Mouse (Mus musculus) ES-Bruce4 (cell line): ENCODE data around the gene Stra6. TPM values are rescaled to one million over a fixed set of nuclear protein-coding genes. Genes with fewer than 3 reads are reported as not detected.

Experiments used
- H3K27ac ChIP-seq: 2 replicates; pipeline ENCODE4 v1.5.1; 2012; ENCODE audit warnings: low read length, inconsistent platforms; ENCODE audit not compliant: insufficient read depth
- H3K27me3 ChIP-seq: 2 replicates; pipeline ENCODE4 v1.6.1; 2012; ENCODE audit warnings: mild to moderate bottlenecking, low read length, inconsistent platforms; ENCODE audit not compliant: control insufficient read depth, poor library complexity, insufficient read depth, severe bottlenecking
- H3K36me3 ChIP-seq: 2 replicates; pipeline ENCODE4 v1.6.1; 2012; ENCODE audit warnings: inconsistent platforms, mild to moderate bottlenecking, low read length, moderate library complexity; ENCODE audit not compliant: control insufficient read depth, poor library complexity, insufficient read depth, severe bottlenecking
- H3K4me1 ChIP-seq: one replicate; pipeline ENCODE4 v1.8.1; 2011; ENCODE audit warnings: low read length; ENCODE audit not compliant: control insufficient read depth, insufficient read depth
- H3K4me3 ChIP-seq: 2 replicates; pipeline ENCODE4 v1.5.1; 2011; ENCODE audit warnings: low read depth, mild to moderate bottlenecking, low read length
- H3K9ac ChIP-seq: 2 replicates; pipeline ENCODE4 v1.6.1; 2012; ENCODE audit warnings: low read depth, mild to moderate bottlenecking, inconsistent platforms; ENCODE audit not compliant: poor library complexity, severe bottlenecking
- H3K9me3 ChIP-seq: replicated peaks from 2 replicates; pipeline ENCODE4 v1.6.1; 2012; ENCODE audit warnings: mild to moderate bottlenecking, low read length, inconsistent platforms; ENCODE audit not compliant: control insufficient read depth, poor library complexity, insufficient read depth, severe bottlenecking
- CTCF ChIP-seq: IDR thresholded peaks from one replicate; pipeline ENCODE4 v1.8.1; 2011; ENCODE audit warnings: low read depth, low read length
- EP300 ChIP-seq: IDR thresholded peaks from 2 replicates; pipeline ENCODE4 v1.6.1; 2011; ENCODE audit warnings: low read depth, low read length; ENCODE audit not compliant: insufficient read depth
- POLR2A ChIP-seq: IDR thresholded peaks from one replicate; pipeline ENCODE4 v1.8.1; 2011; ENCODE audit warnings: low read length; ENCODE audit not compliant: insufficient read depth
- polyA plus RNA-seq: library from polyadenylated mRNA; stranded (reverse); fragments of >200 nt; gene quantifications from 2 replicates; pipeline ENCODE4 v1.2.4, GENCODE M21; 2011; ENCODE audit warnings: low read depth; ENCODE audit not compliant: missing spikeins, insufficient read depth, insufficient read length

Stra6 gene
- polyA plus RNA-seq, 1 experiment, result 0.36 TPM

DNA sequence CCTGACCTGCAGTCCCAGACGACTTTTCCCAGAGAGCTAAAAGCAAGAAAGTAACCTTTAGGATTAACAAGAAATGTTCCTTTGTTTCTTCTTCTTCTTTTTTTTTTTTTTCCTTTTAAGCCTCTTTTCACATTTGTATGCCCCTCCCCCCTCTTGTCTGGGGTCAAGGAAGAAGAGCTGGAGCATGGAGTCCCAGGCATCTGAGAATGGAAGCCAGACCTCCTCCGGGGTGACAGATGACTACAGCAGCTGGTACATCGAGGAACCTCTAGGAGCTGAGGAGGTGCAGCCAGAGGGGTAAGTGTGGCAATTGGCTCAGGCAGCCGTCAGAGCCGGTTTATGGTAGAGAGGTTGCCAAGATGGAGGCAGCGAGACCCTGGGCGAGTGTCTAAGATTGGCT is 71.3 kb downstream of the Stra6 start:
- H3K27me3 ChIP-seq, result no peaks in the 10 kb centered on the region
- no peak overlapping the region for H3K4me3 ChIP-seq
- TF ChIP-seq POLR2A (no peak), EP300 (no peak), CTCF (no peak)
- H3K9me3 ChIP-seq, result no peaks in the 10 kb centered on the region
- no peaks in the 10 kb centered on the region for H3K36me3 ChIP-seq
- no peak overlapping the region for H3K9ac ChIP-seq
- H3K4me1 ChIP-seq, result no peaks in the 10 kb centered on the region
- H3K27ac ChIP-seq, result no peak overlapping the region

DNA sequence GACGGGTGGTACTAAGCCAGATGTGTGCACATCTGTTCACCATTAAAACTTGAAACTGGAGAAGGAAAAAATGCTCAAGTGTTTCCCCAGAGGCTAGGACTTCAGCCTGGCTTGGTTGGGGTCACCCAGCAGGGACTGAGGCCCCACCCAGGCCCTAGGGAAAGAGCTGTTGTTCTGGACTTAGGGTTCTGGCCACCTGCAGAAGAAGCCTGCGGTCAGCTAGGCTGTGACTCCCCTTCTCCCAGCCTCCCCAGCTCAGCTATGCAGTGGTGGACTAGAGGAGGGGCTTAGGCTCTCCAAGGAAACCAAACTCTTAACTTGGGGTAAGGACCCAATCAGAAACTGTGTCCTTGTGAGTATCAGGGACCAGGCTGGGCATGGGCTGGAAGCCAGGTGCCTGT is 72.3 kb downstream of the Stra6 start:
- Histone ChIP-seq H3K4me1 (peaks cover 2% of the 10 kb centered on the region), H3K27me3 (no peaks in the 10 kb centered on the region), H3K36me3 (no peaks in the 10 kb centered on the region), H3K9me3 (no peaks in the 10 kb centered on the region), H3K27ac (no peak overlapping the region), H3K4me3 (no peak overlapping the region), H3K9ac (no peak overlapping the region)
- TF ChIP-seq CTCF (no peak), POLR2A (no peak), EP300 (peak; percentile 53; the same call in 1 of the 2 replicates)

- Histone ChIP-seq H3K27me3 (no peaks in the 10 kb centered on the region), H3K9me3 (no peaks in the 10 kb centered on the region), H3K9ac (no peak overlapping the region), H3K27ac (no peak overlapping the region), H3K4me1 (peaks cover 5% of the 10 kb centered on the region), H3K36me3 (no peaks in the 10 kb centered on the region), H3K4me3 (no peak overlapping the region)
- no peak for TF ChIP-seq POLR2A
- no peak for TF ChIP-seq EP300
- no peak for TF ChIP-seq CTCF
Observed at GRCm38 (mm10) chr9:58139947-58140346, 76.4 kb downstream of the Stra6 start.

- H3K9me3 ChIP-seq, result no peaks in the 10 kb centered on the region
- no peak overlapping the region for H3K9ac ChIP-seq
- H3K4me1 ChIP-seq, result peaks cover 5% of the 10 kb centered on the region
- no peaks in the 10 kb centered on the region for H3K27me3 ChIP-seq
- H3K36me3 ChIP-seq, result no peaks in the 10 kb centered on the region
- H3K27ac ChIP-seq, result no peak overlapping the region
- no peak for TF ChIP-seq EP300
- no peak for TF ChIP-seq POLR2A
- no peak for TF ChIP-seq CTCF
- no peak overlapping the region for H3K4me3 ChIP-seq
Observed at GRCm38 (mm10) chr9:58143419-58143818, 79.8 kb downstream of the Stra6 start.

DNA sequence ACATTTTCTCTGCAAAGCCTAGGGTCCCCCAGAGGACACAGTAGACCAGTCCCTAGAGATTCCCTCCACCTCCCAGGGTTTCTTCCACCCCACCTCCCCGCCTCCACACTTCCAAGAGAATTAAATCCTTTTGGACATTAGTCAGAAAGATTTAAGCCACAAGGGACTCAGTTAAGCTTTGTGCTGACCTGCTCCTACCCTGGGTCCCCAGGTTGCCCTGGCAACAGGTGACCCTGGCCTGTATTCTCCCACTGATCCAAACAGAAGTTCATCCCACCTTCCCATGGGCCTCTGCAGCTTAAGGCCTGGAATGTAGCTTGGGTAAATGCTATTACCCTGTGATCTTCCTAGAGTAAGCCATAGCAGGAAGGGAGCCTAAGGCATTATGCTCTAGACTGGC is 81.1 kb downstream of the Stra6 start:
- H3K9me3 ChIP-seq, result no peaks in the 10 kb centered on the region
- TF ChIP-seq POLR2A (no peak), EP300 (no peak), CTCF (no peak)
- no peak overlapping the region for H3K27ac ChIP-seq
- no peak overlapping the region for H3K4me3 ChIP-seq
- H3K4me1 ChIP-seq, result peaks cover 5% of the 10 kb centered on the region
- H3K9ac ChIP-seq, result no peak overlapping the region
- no peaks in the 10 kb centered on the region for H3K36me3 ChIP-seq
- H3K27me3 ChIP-seq, result no peaks in the 10 kb centered on the region

- Histone ChIP-seq H3K9ac (no peak overlapping the region), H3K9me3 (no peaks in the 10 kb centered on the region), H3K4me3 (no peak overlapping the region), H3K27me3 (no peaks in the 10 kb centered on the region), H3K27ac (no peak overlapping the region), H3K4me1 (peaks cover 3% of the 10 kb centered on the region), H3K36me3 (no peaks in the 10 kb centered on the region)
- no peak for TF ChIP-seq CTCF
- no peak for TF ChIP-seq EP300
- no peak for TF ChIP-seq POLR2A
Observed at GRCm38 (mm10) chr9:58145417-58145816, 81.8 kb downstream of the Stra6 start.

DNA sequence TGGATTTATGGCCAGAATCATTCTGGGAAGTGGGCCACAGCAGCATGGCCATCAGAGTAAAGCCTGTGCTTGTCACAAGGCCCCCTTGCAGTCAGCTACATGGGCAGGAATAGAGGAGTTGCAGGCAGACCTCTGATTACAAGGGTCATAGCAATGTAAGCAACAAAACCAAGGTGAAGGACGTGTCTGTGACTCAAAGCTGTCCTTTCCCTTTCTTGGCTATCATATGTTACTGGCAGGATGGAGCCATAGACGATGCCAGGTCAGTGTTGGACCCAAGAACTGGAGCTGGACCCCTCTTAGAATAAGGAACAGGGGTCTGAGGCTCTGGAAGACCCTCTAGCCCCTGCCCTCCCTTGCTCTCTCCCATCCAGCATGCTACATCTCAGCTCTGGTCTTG is 85.2 kb downstream of the Stra6 start:
- Histone ChIP-seq H3K4me1 (no peaks in the 10 kb centered on the region), H3K4me3 (no peak overlapping the region), H3K27ac (no peak overlapping the region), H3K9me3 (no peaks in the 10 kb centered on the region), H3K27me3 (no peaks in the 10 kb centered on the region), H3K36me3 (no peaks in the 10 kb centered on the region), H3K9ac (no peak overlapping the region)
- no peak for TF ChIP-seq POLR2A
- TF ChIP-seq EP300, result no peak
- TF ChIP-seq CTCF, result no peak
